9 mouse cellular contexts compared by ENCODE assay signal in genomic region chr4:62763990-62764389, GRCm38 (mm10).
DNase-seq lines count a peak whose midpoint lies in the region; ATAC-seq and TF ChIP-seq lines count a peak whose summit lies in the region.
"Had no signal": no experiment of that assay in that cellular context is flagged by ENCODE, and none has a peak within 500 bp of the region (broad histone marks: within the 10 kb centered on the region; RNA-seq: fewer than 3 reads in every experiment).

No protein-coding gene starts in this region.

- TF ChIP-seq CTCF in gastrocnemius, adult 2 months (IDR thresholded peaks at IDR 0.05): no peak; the same call in none of the 2 replicates

- no peaks in the 10 kb centered on the region for H3K27me3 ChIP-seq in hindbrain, embryonic 15.5 days

- H3K9ac ChIP-seq in hindbrain, embryonic 15.5 days: no peak overlapping the region

- H3K27ac ChIP-seq in gastrocnemius, adult 2 months: no peak overlapping the region
- H3K27ac ChIP-seq in hindbrain, embryonic 15.5 days (replicated peaks): no peak overlapping the region

- no peaks in the 10 kb centered on the region for H3K9me3 ChIP-seq in hindbrain, embryonic 15.5 days

- peak; percentile 78 for DNase-seq in R1 (ENCODE audit: low read depth, low spot score)
- peak; percentile 89 to 93 for DNase-seq in cerebellum, postnatal 25 days
- DNase-seq in gastrocnemius, adult 2 months: peak; percentile 89
- DNase-seq in layer of hippocampus, postnatal 25 days (ENCODE audit: extremely low spot score in 1 of 2, low spot score in 1 of 2): peak; percentile 71 to 90
- peak; percentile 90 for DNase-seq in lung, postnatal 14 days
- DNase-seq in retina, postnatal 1 day: peak; percentile 91
- DNase-seq in thymus, postnatal 36 days: peak; percentile 77

- peak; percentile 89 for ATAC-seq in hindbrain, embryonic 15.5 days (ENCODE audit: low FRiP score, low read depth)

- no peak overlapping the region for H3K4me2 ChIP-seq in hindbrain, embryonic 15.5 days

- peaks cover 16% of the 10 kb centered on the region for H3K4me1 ChIP-seq in hindbrain, embryonic 15.5 days (replicated peaks)

- intact Hi-C loops in gastrocnemius, adult 2 months (cut with DNase I): loop anchor here (1.0 to 10.0 kb wide), 2 partner anchors 203 to 309 kb away; no protein-coding TSS in a partner anchor

- no peaks in the 10 kb centered on the region for H3K36me3 ChIP-seq in hindbrain, embryonic 15.5 days

- H3K4me3 ChIP-seq in gastrocnemius, adult 2 months: no peak overlapping the region
- no peak overlapping the region for H3K4me3 ChIP-seq in hindbrain, embryonic 15.5 days
- H3K4me3 ChIP-seq: myocyte had no signal

- WGBS in hindbrain, embryonic 15.5 days: 21% methylated on average over 5 of the region's 5 CpGs
